Mouse (Mus musculus) CH12.LX (cell line): Measurements from ENCODE around the gene Maml2. TPM values are rescaled to one million over a fixed set of nuclear protein-coding genes. Genes with fewer than 3 reads are reported as not detected.

Experiments used
- DNase-seq: peaks from one replicate; pipeline ENCODE4 v3.0.0-alpha.2; 2013; ENCODE audit errors: extremely low read depth
- H3K27ac ChIP-seq: 2 replicates; pipeline ENCODE4 v1.5.1; 2012; ENCODE audit warnings: low read depth, mild to moderate bottlenecking, control low read depth, moderate library complexity; ENCODE audit not compliant: insufficient read depth
- H3K27me3 ChIP-seq: replicated peaks from 2 replicates; pipeline ENCODE3; 2012; ENCODE audit warnings: inconsistent platforms
- H3K36me3 ChIP-seq, 2 experiments: replicated peaks in 1 of 2; 2 replicates each; pipeline versions ENCODE3 to v1.6.1; 2012; ENCODE audit warnings: inconsistent platforms in 1 of 2, low read length in 1 of 2, mild to moderate bottlenecking in 1 of 2, mixed read lengths in 1 of 2, moderate library complexity in 1 of 2; ENCODE audit not compliant: control insufficient read depth in 1 of 2, insufficient read depth in 1 of 2
- H3K4me1 ChIP-seq, 2 experiments: 2 replicates each; pipeline ENCODE4 v1.6.1; 2012; ENCODE audit warnings: inconsistent platforms in 1 of 2, moderate library complexity in 1 of 2; ENCODE audit not compliant: insufficient read depth in 2 of 2, control insufficient read depth in 1 of 2
- H3K4me2 ChIP-seq: 2 replicates; pipeline ENCODE4 v1.6.1; 2012; ENCODE audit warnings: low read depth, mild to moderate bottlenecking, control low read depth; ENCODE audit not compliant: poor library complexity, insufficient read depth, severe bottlenecking
- H3K4me3 ChIP-seq, 3 experiments: fragments of 150-350 bp in 1 of 3; sonication (generic) in 1 of 3; replicated peaks in 1 of 3; 2 replicates each; pipeline versions ENCODE3 to v1.5.1; 2011 to 2012; ENCODE audit warnings: low read depth in 2 of 3, low read length in 2 of 3, mild to moderate bottlenecking in 2 of 3, moderate library complexity in 2 of 3, control low read depth in 1 of 3, improper control_type of control experiment in 1 of 3, inconsistent platforms in 1 of 3, mixed read lengths in 1 of 3; ENCODE audit not compliant: poor library complexity in 1 of 3
- H3K79me2 ChIP-seq: replicated peaks from 2 replicates; pipeline ENCODE4 v1.6.1; 2012; ENCODE audit warnings: mild to moderate bottlenecking, moderate library complexity; ENCODE audit not compliant: control insufficient read depth, poor library complexity, insufficient read depth, severe bottlenecking; ENCODE audit errors: extremely low read depth
- H3K9ac ChIP-seq: 2 replicates; pipeline ENCODE4 v1.6.1; 2012; ENCODE audit warnings: low read depth, mild to moderate bottlenecking, control low read depth, moderate library complexity; ENCODE audit not compliant: insufficient read depth
- H3K9me3 ChIP-seq: replicated peaks from 2 replicates; pipeline ENCODE3; 2012; ENCODE audit warnings: low read length, inconsistent platforms, mixed read lengths
- CHD1 ChIP-seq: IDR thresholded peaks from 2 replicates; pipeline ENCODE4 v1.6.1; 2012; ENCODE audit warnings: low read depth, low read length, improper control_type of control experiment, inconsistent platforms
- CTCF ChIP-seq, 2 experiments: IDR thresholded peaks in 1 of 2; conservative IDR thresholded peaks in 1 of 2; 2 replicates each; pipeline ENCODE4 v1.5.1; 2011 to 2012; ENCODE audit warnings: low read depth in 2 of 2, low read length in 2 of 2, improper control_type of control experiment in 1 of 2, inconsistent platforms in 1 of 2, mild to moderate bottlenecking in 1 of 2, moderate library complexity in 1 of 2
- E2F4 ChIP-seq: IDR thresholded peaks from 2 replicates; pipeline ENCODE4 v1.6.1; 2011; ENCODE audit warnings: low read depth, low read length, improper control_type of control experiment; ENCODE audit not compliant: insufficient replicate concordance
- ELF1 ChIP-seq: IDR thresholded peaks from 2 replicates; pipeline ENCODE4 v1.6.1; 2014; ENCODE audit warnings: low read depth, mild to moderate bottlenecking, inconsistent platforms, low read length, improper control_type of control experiment
- GABPA ChIP-seq: IDR thresholded peaks from 2 replicates; pipeline ENCODE4 v1.6.1; 2012; ENCODE audit warnings: low read depth, low read length, improper control_type of control experiment, inconsistent platforms; ENCODE audit not compliant: insufficient replicate concordance
- HCFC1 ChIP-seq: IDR thresholded peaks from 2 replicates; pipeline ENCODE4 v1.6.1; 2012; ENCODE audit warnings: low read depth, mild to moderate bottlenecking, inconsistent platforms, low read length, improper control_type of control experiment
- JUN ChIP-seq: IDR thresholded peaks from 2 replicates; pipeline ENCODE4 v1.6.1; 2011; ENCODE audit warnings: low read depth, mild to moderate bottlenecking, low read length, improper control_type of control experiment, moderate library complexity; ENCODE audit not compliant: insufficient read depth
- MAFK ChIP-seq: IDR thresholded peaks from 2 replicates; pipeline ENCODE4 v1.6.1; 2011; ENCODE audit warnings: low read length, improper control_type of control experiment; ENCODE audit not compliant: insufficient replicate concordance
- MAX ChIP-seq: IDR thresholded peaks from 2 replicates; pipeline ENCODE4 v1.6.1; 2011; ENCODE audit warnings: low read length, improper control_type of control experiment
- MEF2A ChIP-seq: IDR thresholded peaks from 2 replicates; pipeline ENCODE4 v1.6.1; 2014; ENCODE audit warnings: low read depth, mild to moderate bottlenecking, inconsistent platforms, low read length, improper control_type of control experiment, borderline replicate concordance
- NELFE ChIP-seq: IDR thresholded peaks from 2 replicates; pipeline ENCODE4 v1.6.1; 2011; ENCODE audit warnings: low read depth, low read length, improper control_type of control experiment
- RAD21 ChIP-seq: IDR thresholded peaks from 2 replicates; pipeline ENCODE4 v1.6.1; 2011; ENCODE audit warnings: low read depth, mild to moderate bottlenecking, low read length, improper control_type of control experiment, moderate library complexity
- RCOR1 ChIP-seq: conservative IDR thresholded peaks from 2 replicates; pipeline ENCODE4 v1.6.1; 2012; ENCODE audit warnings: low read depth, mild to moderate bottlenecking, inconsistent platforms, low read length, improper control_type of control experiment
- SIN3A ChIP-seq: IDR thresholded peaks from 2 replicates; pipeline ENCODE4 v1.6.1; 2012; ENCODE audit warnings: low read length, improper control_type of control experiment, inconsistent platforms
- SMC3 ChIP-seq: IDR thresholded peaks from 2 replicates; pipeline ENCODE4 v1.6.1; 2011; ENCODE audit warnings: low read depth, low read length, improper control_type of control experiment
- TBP ChIP-seq: conservative IDR thresholded peaks from 2 replicates; pipeline ENCODE4 v1.6.1; 2011; ENCODE audit warnings: low read depth, low read length, improper control_type of control experiment
- TCF12 ChIP-seq: IDR thresholded peaks from 2 replicates; pipeline ENCODE4 v1.6.1; 2014; ENCODE audit warnings: low read depth, mild to moderate bottlenecking, inconsistent platforms, low read length, improper control_type of control experiment
- UBTF ChIP-seq: IDR thresholded peaks from 2 replicates; pipeline ENCODE4 v1.6.1; 2012; ENCODE audit warnings: low read depth, mild to moderate bottlenecking, inconsistent platforms, low read length, improper control_type of control experiment, moderate library complexity
- USF1 ChIP-seq: IDR thresholded peaks from 2 replicates; pipeline ENCODE4 v1.6.1; 2014; ENCODE audit warnings: low read depth, mild to moderate bottlenecking, inconsistent platforms, low read length, improper control_type of control experiment
- ZC3H11A ChIP-seq: IDR thresholded peaks from 2 replicates; pipeline ENCODE4 v1.6.1; 2012; ENCODE audit warnings: low read depth, mild to moderate bottlenecking, inconsistent platforms, low read length, improper control_type of control experiment
- ZMIZ1 ChIP-seq: IDR thresholded peaks from 2 replicates; pipeline ENCODE4 v1.6.1; 2012; ENCODE audit warnings: low read depth, mild to moderate bottlenecking, inconsistent platforms, low read length, improper control_type of control experiment
- ZNF384 ChIP-seq: IDR thresholded peaks from 2 replicates; pipeline ENCODE4 v1.6.1; 2012; ENCODE audit warnings: low read depth, low read length, improper control_type of control experiment, inconsistent platforms
- dilution Hi-C: fragments of 300-500 bp; cut with MboI; formaldehyde crosslinking; loops from 2 replicates; pipeline ENCODE4 v1.14.3; 2020; ENCODE audit warnings: low sequenced_read_pairs; ENCODE audit not compliant: extremely low pct_unique_long_range_greater_than_20kb, extremely low pct_ligation_motif_present
- in situ Hi-C: fragments of 300-500 bp; cut with MboI; formaldehyde crosslinking; loops from 3 replicates; pipeline ENCODE4 v1.14.3; 2019; ENCODE audit warnings: low sequenced_read_pairs, low pct_ligation_motif_present, low pct_unique_long_range_greater_than_20kb, mixed read lengths
- polyA plus RNA-seq: library from polyadenylated mRNA; unstranded; fragments of >175 nt; gene quantifications from 2 replicates; pipeline ENCODE4 v1.2.1, GENCODE M21; 2012; ENCODE audit warnings: low read depth; ENCODE audit not compliant: insufficient read length
- total RNA-seq, 2 experiments: library from RNA; depleted of rRNA; stranded (reverse); fragments of 300-350 nt in 1 of 2; fragments of >200 nt in 1 of 2; gene quantifications; 2 replicates each; pipeline ENCODE4 v1.2.3; 2012 to 2014

Maml2 gene
- total and polyA plus RNA-seq, 3 experiments: 5.9 to 9.1 (median 5.9) TPM

DNA sequence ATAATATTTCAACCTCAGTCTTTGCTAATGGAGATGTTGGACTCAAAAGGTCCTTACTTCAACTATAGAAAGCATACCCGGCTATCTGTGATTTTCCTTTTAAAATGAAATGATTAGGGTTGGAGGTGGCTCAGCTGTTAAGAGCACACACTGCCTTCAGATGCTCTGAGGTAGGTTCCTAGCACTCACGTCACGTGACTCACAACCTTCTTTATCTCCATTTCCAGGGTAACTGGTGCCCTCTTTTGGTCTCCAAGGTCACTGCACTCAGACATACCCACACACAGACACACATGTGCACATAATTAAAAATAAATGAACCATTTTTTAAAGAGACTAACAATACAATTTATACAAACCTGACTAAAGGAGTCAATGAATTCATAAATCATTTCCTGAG, 275.1 kb downstream of the Maml2 start:
- no peaks in the 10 kb centered on the region for H3K79me2 ChIP-seq
- in situ Hi-C loops: no loop called here
- H3K9ac ChIP-seq: no peak overlapping the region
- peaks cover 6 to 20% of the 10 kb centered on the region in 2 experiments for H3K36me3 ChIP-seq
- peaks cover 17% of the 10 kb centered on the region for H3K9me3 ChIP-seq
- no peak for DNase-seq
- dilution Hi-C loops: no loop called here
- TF ChIP-seq RAD21 (peak; percentile 7), GABPA (no peak)
- TF ChIP-seq, all 38 proteins: peak for 1
- H3K27ac ChIP-seq: no peak overlapping the region
- no peak overlapping the region for H3K4me2 ChIP-seq
- no peaks in the 10 kb centered on the region for H3K4me1 ChIP-seq
- no peaks in the 10 kb centered on the region for H3K27me3 ChIP-seq
- no peak overlapping the region for H3K4me3 ChIP-seq

DNA sequence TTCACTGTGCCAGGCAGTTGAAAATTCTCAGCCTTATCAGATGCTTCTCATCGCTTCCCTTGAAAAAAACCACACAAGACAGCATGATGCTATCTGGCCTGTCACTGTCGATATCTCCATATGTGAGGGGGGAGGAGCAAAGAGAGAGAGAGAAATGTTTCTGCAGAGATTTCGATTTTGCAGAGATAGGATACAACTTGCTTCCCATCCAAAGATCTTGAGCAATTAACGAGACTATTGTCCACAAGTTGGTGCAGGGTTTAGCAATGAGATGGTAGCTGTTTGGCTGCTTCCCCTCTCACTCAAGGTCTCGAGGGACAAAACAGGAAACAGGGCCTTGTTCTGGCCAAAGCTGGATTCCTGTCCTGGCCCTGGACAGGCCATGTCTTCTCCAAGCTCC, 276.3 kb downstream of the Maml2 start:
- TF ChIP-seq ZMIZ1: no peak
- no peak for TF ChIP-seq HCFC1
- TF ChIP-seq TCF12: no peak
- TF ChIP-seq MAX: no peak
- TF ChIP-seq USF1: no peak
- in situ Hi-C loops: no loop called here
- Histone ChIP-seq H3K9me3 (peaks cover 17% of the 10 kb centered on the region), H3K79me2 (no peaks in the 10 kb centered on the region), H3K4me2 (no peak overlapping the region), H3K27ac (no peak overlapping the region), H3K36me3 (peaks cover 6 to 19% of the 10 kb centered on the region in 2 experiments), H3K4me1 (no peaks in the 10 kb centered on the region), H3K4me3 (no peak overlapping the region), H3K9ac (no peak overlapping the region), H3K27me3 (no peaks in the 10 kb centered on the region)
- dilution Hi-C loops: no loop called here
- no peak for DNase-seq

DNA sequence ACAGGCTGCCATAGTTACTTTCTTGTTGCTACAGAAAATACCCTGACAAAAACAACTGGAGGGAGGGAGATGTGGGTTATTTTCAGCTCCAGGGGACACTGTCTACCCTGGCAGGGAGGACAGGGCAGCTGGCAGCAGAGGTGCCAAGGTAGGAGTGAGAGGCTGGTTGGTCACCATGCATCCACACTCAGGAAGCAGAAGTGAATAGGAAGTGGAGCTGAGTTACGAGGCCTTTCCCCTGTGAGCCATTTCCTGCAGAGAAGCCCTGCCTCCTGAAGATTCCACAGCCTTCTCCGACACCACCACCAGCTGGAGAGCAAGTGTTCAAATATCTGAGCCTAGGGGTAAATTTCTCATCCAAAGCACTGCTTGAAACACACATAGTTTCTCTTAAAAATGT, 277.2 kb downstream of the Maml2 start:
- DNase-seq: no peak
- Histone ChIP-seq H3K4me2 (no peak overlapping the region), H3K27me3 (no peaks in the 10 kb centered on the region), H3K79me2 (no peaks in the 10 kb centered on the region), H3K9ac (no peak overlapping the region), H3K4me1 (no peaks in the 10 kb centered on the region), H3K9me3 (peaks cover 17% of the 10 kb centered on the region), H3K4me3 (no peak overlapping the region), H3K27ac (no peak overlapping the region), H3K36me3 (peaks cover 6 to 18% of the 10 kb centered on the region in 2 experiments)
- TF ChIP-seq RAD21 (no peak), SMC3 (no peak), CTCF (conservative IDR thresholded peaks at IDR 0.05 in 1 of 2, IDR thresholded peaks at IDR 0.05 in 1 of 2; ENCODE audit: low read depth in 2 of 2, low read length in 2 of 2) (no peak), ELF1 (no peak), CHD1 (no peak), UBTF (no peak), MAFK (no peak), SIN3A (no peak), E2F4 (no peak), ZNF384 (no peak), GABPA (no peak), TCF12 (no peak), NELFE (no peak), RCOR1 (no peak), ZC3H11A (no peak), MEF2A (no peak), JUN (no peak), TBP (no peak), HCFC1 (no peak)
- dilution Hi-C loops (no loop called here), in situ Hi-C loops (no loop called here)
